Mouse (Mus musculus): ENCODE results near the gene Ndrg2.
A peak's percentile ranks its signal among the peaks of the same experiment; 100 is the strongest.

Ndrg2 gene

GRCm38 (mm10) chr14:51913062-51913959 lies 647 bp downstream of the Ndrg2 start:
- DNase-seq (ENCODE audit: low read depth), result no peak

- DNase-seq (ENCODE audit: low read depth), result no peak
Measured at GRCm38 (mm10) chr14:51912391-51913061, 1.4 kb downstream of the Ndrg2 start.

- DNase-seq (ENCODE audit: low read depth), result no peak
Measured at GRCm38 (mm10) chr14:51911301-51911700, 2.7 kb downstream of the Ndrg2 start.

GRCm38 (mm10) chr14:51906102-51906501 lies 7.9 kb downstream of the Ndrg2 start:
- DNase-seq (ENCODE audit: low read depth), result no peak

- no peak for DNase-seq (ENCODE audit: low read depth)
Measured at GRCm38 (mm10) chr14:51904706-51905105, 9.3 kb downstream of the Ndrg2 start.

- no peak for DNase-seq (ENCODE audit: low read depth)
Measured at GRCm38 (mm10) chr14:51903782-51904181, 10.2 kb downstream of the Ndrg2 start.

- peak; percentile 33 for DNase-seq (ENCODE audit: low read depth)
Measured at GRCm38 (mm10) chr14:51902806-51903710, 10.9 kb downstream of the Ndrg2 start.

GRCm38 (mm10) chr14:51899351-51899750 lies 14.6 kb downstream of the Ndrg2 start:
- no peak for DNase-seq (ENCODE audit: low read depth)

- no peak for DNase-seq (ENCODE audit: low read depth)
Measured at GRCm38 (mm10) chr14:51896539-51897170, 17.3 kb downstream of the Ndrg2 start.

- no peak for DNase-seq (ENCODE audit: low read depth)
Measured at GRCm38 (mm10) chr14:51896019-51896418, 17.9 kb downstream of the Ndrg2 start.

- DNase-seq (ENCODE audit: low read depth), result no peak
Measured at GRCm38 (mm10) chr14:51895071-51895470, 18.9 kb downstream of the Ndrg2 start.

GRCm38 (mm10) chr14:51893809-51894208 lies 20.1 kb downstream of the Ndrg2 start:
- no peak for DNase-seq (ENCODE audit: low read depth)

- no peak for DNase-seq (ENCODE audit: low read depth)
Measured at GRCm38 (mm10) chr14:51893094-51893794, 20.7 kb downstream of the Ndrg2 start.

GRCm38 (mm10) chr14:51892191-51892939 lies 21.6 kb downstream of the Ndrg2 start, which contains the start of gene Slc39a2:
TSS of gene Slc39a2 (plus strand) at chr14:51892889.
- no peak for DNase-seq (ENCODE audit: low read depth)

GRCm38 (mm10) chr14:51889833-51890232 lies 24.1 kb downstream of the Ndrg2 start:
- DNase-seq (ENCODE audit: low read depth), result no peak

- DNase-seq (ENCODE audit: low read depth), result no peak
Measured at GRCm38 (mm10) chr14:51886051-51886450, 27.9 kb downstream of the Ndrg2 start.

- peak; percentile 92 for DNase-seq (ENCODE audit: low read depth)
Measured at GRCm38 (mm10) chr14:51884598-51885331, 29.2 kb downstream of the Ndrg2 start, which contains the start of gene Mettl17. TSS of gene Mettl17 (plus strand) at chr14:51884842.

GRCm38 (mm10) chr14:51884031-51884544 lies 29.9 kb downstream of the Ndrg2 start:
- no peak for DNase-seq (ENCODE audit: low read depth)

- DNase-seq (ENCODE audit: low read depth), result peak; percentile 84
Measured at GRCm38 (mm10) chr14:51883527-51884030, 30.4 kb downstream of the Ndrg2 start.

All from c-Kit-positive CD71-positive TER-119-negative erythroid progenitor cells, embryonic 14.5 days (primary cell).